Mouse (Mus musculus) thymus, adult 2 months (tissue): ENCODE data around the gene Zscan22.
"Not testable (repeated sequence)": the region's sequence is repeated elsewhere in the genome, so short reads cannot be mapped to it uniquely, and the experiment has no call there.

Experiments
- CTCF ChIP-seq: fragments of 200-500 bp; IDR thresholded peaks from 2 replicates; pipeline ENCODE4 v1.5.1; 2012; ENCODE audit warnings: mild to moderate bottlenecking, control low read depth, low read length, moderate library complexity, borderline replicate concordance; ENCODE audit not compliant: control insufficient read depth, poor library complexity, insufficient read depth; ENCODE audit errors: extremely low read depth
- POLR2A ChIP-seq: fragments of 200-500 bp; IDR thresholded peaks from 2 replicates; pipeline ENCODE4 v1.6.1; 2012; ENCODE audit warnings: mild to moderate bottlenecking, low read length, control low read depth, moderate library complexity; ENCODE audit not compliant: control insufficient read depth, poor library complexity, insufficient read depth; ENCODE audit errors: extremely low read depth

DNA sequence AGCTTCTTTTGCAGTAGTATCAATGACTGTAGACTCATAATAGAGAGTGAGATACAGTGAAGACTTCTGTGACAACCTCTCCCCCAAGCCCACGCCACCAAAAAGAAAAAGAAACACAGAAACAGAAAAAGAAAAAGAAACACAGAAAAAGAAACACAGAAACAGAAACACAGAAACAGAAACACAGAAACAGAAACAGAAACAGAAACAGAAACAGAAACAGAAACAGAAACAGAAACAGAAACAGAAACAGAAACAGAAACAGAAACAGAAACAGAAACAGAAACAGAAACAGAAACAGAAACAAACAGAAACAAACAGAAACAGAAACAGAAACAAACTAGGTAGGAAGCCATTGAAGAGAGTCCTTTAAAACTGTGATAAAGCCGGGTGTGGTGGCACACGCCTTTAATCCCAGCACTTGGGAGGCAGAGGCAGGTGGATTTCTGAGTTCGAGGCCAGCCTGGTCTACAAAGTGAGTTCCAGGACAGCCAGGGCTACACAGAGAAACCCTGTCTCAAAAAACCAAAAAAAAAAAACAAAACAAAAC lies 39.7 kb downstream of the Zscan22 start:
- not testable (repeated sequence) for TF ChIP-seq CTCF, POLR2A
